In genomic region chr1:132391580-132392022, GRCm38 (mm10) we compare ENCODE assay signal across 8 mouse cellular contexts. TPM values are rescaled to one million over a fixed set of nuclear protein-coding genes. Genes with fewer than 3 reads are reported as not detected.
DNase-seq lines count a peak whose midpoint lies in the region; ATAC-seq and TF ChIP-seq lines count a peak whose summit lies in the region.

No protein-coding gene starts in this region.

- H3K4me2 ChIP-seq in embryonic facial prominence, embryonic 13.5 days: peak overlapping the region; percentile 89
- H3K4me2 ChIP-seq in heart, embryonic 12.5 days: peak overlapping the region; percentile 99

- peak overlapping the region; percentile 88 for H3K27ac ChIP-seq in embryonic facial prominence, embryonic 13.5 days
- H3K27ac ChIP-seq in heart, embryonic 12.5 days (ENCODE audit: poor library complexity, severe bottlenecking): peak overlapping the region; percentile 55
- peak overlapping the region; percentile 90 for H3K27ac ChIP-seq in olfactory bulb, adult 2 months (ENCODE audit: insufficient read depth, low read depth, low read length)

- peak; percentile 84 for ATAC-seq in embryonic facial prominence, embryonic 13.5 days (ENCODE audit: insufficient number of reproducible peaks, insufficient read depth, low FRiP score, low TSS enrichment, low read depth)
- ATAC-seq in heart, embryonic 12.5 days (ENCODE audit: insufficient number of reproducible peaks, low FRiP score): peak; percentile 86

- peak; percentile 57 for DNase-seq in 3T3-L1 (ENCODE audit: low read depth, low spot score)
- peak; percentile 77 to 84 for DNase-seq in adrenal gland, postnatal 36 days
- peak; percentile 83 for DNase-seq in kidney, postnatal 14 days
- peak; percentile 63 to 64 for DNase-seq in lung, adult 18-20 months
- DNase-seq in testis, postnatal 14 days (ENCODE audit: low spot score): peak; percentile 77

- peak overlapping the region; percentile 94 for H3K9ac ChIP-seq in embryonic facial prominence, embryonic 13.5 days
- H3K9ac ChIP-seq in heart, embryonic 12.5 days: peak overlapping the region; percentile 91

- H3K27me3 ChIP-seq in embryonic facial prominence, embryonic 13.5 days: no peaks in the 10 kb centered on the region
- H3K27me3 ChIP-seq in heart, embryonic 12.5 days (replicated peaks): no peaks in the 10 kb centered on the region

- H3K4me3 ChIP-seq in embryonic facial prominence, embryonic 13.5 days: peak overlapping the region; percentile 80
- H3K4me3 ChIP-seq in heart, embryonic 12.5 days: peak overlapping the region; percentile 90
- peak overlapping the region; percentile 59 for H3K4me3 ChIP-seq in olfactory bulb, adult 2 months (ENCODE audit: insufficient read depth, low read depth, low read length)

- H3K9me3 ChIP-seq in embryonic facial prominence, embryonic 13.5 days: no peaks in the 10 kb centered on the region
- no peaks in the 10 kb centered on the region for H3K9me3 ChIP-seq in heart, embryonic 12.5 days (replicated peaks)

- TF ChIP-seq POLR2A in olfactory bulb, adult 2 months (IDR thresholded peaks at IDR 0.05; ENCODE audit: insufficient read depth, low read depth, low read length): peak; percentile 88

- under 1% methylated on average over 31 of the region's 54 CpGs for WGBS in embryonic facial prominence, embryonic 13.5 days
- 4% methylated on average over 44 of the region's 54 CpGs for WGBS in heart, embryonic 12.5 days
- WGBS in olfactory bulb, adult 2 months: 4% methylated on average over 54 of the region's 54 CpGs

- TF ChIP-seq CTCF in olfactory bulb, adult 2 months (IDR thresholded peaks at IDR 0.05; ENCODE audit: insufficient read depth, low read depth, low read length): no peak

- H3K4me1 ChIP-seq in embryonic facial prominence, embryonic 13.5 days: peaks cover 42% of the 10 kb centered on the region
- H3K4me1 ChIP-seq in heart, embryonic 12.5 days (replicated peaks): peaks cover 35% of the 10 kb centered on the region
- H3K4me1 ChIP-seq in olfactory bulb, adult 2 months (ENCODE audit: control insufficient read depth, insufficient read depth, low read length): peaks cover 15% of the 10 kb centered on the region

- H3K36me3 ChIP-seq in embryonic facial prominence, embryonic 13.5 days: no peaks in the 10 kb centered on the region
- H3K36me3 ChIP-seq in heart, embryonic 12.5 days: no peaks in the 10 kb centered on the region

RNA-seq across cellular contexts. Expression of gene Tmcc2, which starts 0.5 kb away (rescaled TPM):
- 1 to 10 TPM; 6.1 to 9.7 TPM for total RNA-seq in adrenal gland, postnatal 36 days (2021)
- 10.5 and 16.1 TPM in 2 replicates for polyA plus RNA-seq in embryonic facial prominence, embryonic 13.5 days (2015; fragmentation: Nextera tagmentation; extraction: Ambion mirVana)
- 51.1 and 52.9 TPM in 2 replicates for polyA plus RNA-seq in heart, embryonic 12.5 days (2016; fragmentation: Nextera tagmentation; extraction: Ambion mirVana)
- polyA plus RNA-seq in olfactory bulb, adult 2 months (2012; ENCODE audit: insufficient read depth, insufficient read length, low replicate concordance, missing spikeins): not detected in 2 replicates

RNA-seq across cellular contexts. Expression of gene Dstyk, which starts 25.8 kb away (rescaled TPM):
- 10 to 100 TPM; 22.5 to 23.1 TPM for total RNA-seq in adrenal gland, postnatal 36 days (2021)
- 16.1 and 17.7 TPM in 2 replicates for polyA plus RNA-seq in embryonic facial prominence, embryonic 13.5 days (2015; fragmentation: Nextera tagmentation; extraction: Ambion mirVana)
- 13.6 and 14.2 TPM in 2 replicates for polyA plus RNA-seq in heart, embryonic 12.5 days (2016; fragmentation: Nextera tagmentation; extraction: Ambion mirVana)
- not detected in 2 replicates for polyA plus RNA-seq in olfactory bulb, adult 2 months (2012; ENCODE audit: insufficient read depth, insufficient read length, low replicate concordance, missing spikeins)

Comparison
In these comparisons a context has a peak if more than half of its experiments do, and no peak if none do; other contexts are left out.
1. Peak in every context shown above with its lines: DNase-seq, ATAC-seq, H3K4me3 ChIP-seq and H3K27ac ChIP-seq.